Mouse (Mus musculus): Measurements from ENCODE around the gene Patj. TPM values are rescaled to one million over a fixed set of nuclear protein-coding genes. Genes with fewer than 3 reads are reported as not detected.

The Patj gene
- total RNA-seq, 1 experiment from 2014 or later, result 4.3 TPM

- peak; percentile 55 for DNase-seq
These were observed 49.0 kb downstream of the Patj start for GRCm38 (mm10) chr4:98444437-98445139.

DNA sequence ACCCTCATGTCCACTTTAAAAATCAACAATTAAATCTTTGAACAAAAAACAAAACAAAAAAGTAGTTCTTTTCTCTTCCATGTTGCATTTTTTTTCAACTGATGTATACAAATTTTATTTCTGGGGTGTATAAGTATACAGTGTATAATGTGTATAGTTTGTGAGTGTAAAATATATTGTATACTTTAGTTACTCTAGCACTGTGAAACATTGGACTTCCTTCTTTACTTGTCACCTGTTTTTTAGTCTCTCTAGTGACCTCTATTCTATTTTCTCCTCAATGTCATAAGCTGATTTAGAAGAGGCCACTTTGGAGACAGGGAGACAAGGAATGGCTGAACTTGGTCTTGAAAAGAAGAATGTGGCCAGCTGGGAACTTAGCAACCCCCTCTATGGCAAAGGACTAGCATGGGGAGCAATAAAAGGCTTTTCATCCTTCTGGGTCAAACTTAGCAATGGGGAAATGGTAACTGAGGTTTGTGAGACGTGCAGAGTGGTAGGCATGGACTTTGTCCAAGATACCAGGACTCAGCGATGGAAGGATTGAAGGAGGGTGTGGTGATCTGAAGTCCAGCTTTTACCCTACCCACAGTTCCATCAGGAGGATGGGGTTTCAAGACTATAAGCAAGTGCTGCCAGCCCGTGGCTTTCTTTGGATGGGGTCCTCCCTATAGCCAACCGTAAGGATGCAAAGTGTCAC, 54.1 kb downstream of the Patj start:
- DNase-seq, result no peak

- no peak for DNase-seq
These were observed 54.7 kb downstream of the Patj start for GRCm38 (mm10) chr4:98450308-98450707.

- no peak for DNase-seq
These were observed 55.2 kb downstream of the Patj start for GRCm38 (mm10) chr4:98450829-98451228.

DNA sequence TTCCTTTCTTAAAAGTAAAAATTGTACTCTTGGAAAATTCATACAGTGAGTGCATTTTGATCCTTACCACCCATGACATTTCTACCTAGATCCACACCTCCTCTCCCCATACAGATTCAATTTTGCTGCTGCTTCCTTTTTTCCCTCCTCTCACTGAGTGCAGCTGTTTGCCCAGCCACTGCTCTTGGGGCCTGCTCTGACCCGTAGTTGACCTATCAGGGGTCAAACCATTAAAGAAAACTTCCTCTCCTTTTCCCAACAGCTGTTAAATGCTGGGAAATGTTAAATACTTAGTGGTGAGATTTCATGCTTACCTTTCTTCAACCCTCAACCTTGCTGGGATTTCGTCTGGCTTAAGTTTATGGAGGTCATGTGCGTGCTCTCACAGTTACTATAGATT, 55.7 kb downstream of the Patj start:
- no peak for DNase-seq

GRCm38 (mm10) chr4:98452725-98453124, 57.1 kb downstream of the Patj start:
- DNase-seq, result no peak

DNA sequence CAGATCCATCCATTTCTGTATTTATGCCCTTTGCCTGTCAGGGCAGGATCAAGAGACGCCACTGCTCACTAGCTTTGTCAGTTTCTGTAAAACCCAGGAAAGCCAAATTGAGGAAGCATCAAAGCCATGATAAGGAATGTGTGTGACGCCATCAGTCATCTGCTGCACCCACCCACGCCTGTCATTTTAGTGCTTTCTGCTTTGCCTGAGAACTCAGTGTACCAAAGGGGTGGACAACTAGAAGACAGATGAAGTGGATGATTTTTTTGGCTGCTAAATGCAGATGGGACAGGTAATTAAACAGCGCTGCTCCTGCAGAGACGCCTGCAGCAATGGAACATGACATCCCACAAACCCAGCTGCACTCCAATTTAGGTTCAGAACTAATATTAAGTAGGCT, 57.6 kb downstream of the Patj start:
- DNase-seq, result no peak

DNA sequence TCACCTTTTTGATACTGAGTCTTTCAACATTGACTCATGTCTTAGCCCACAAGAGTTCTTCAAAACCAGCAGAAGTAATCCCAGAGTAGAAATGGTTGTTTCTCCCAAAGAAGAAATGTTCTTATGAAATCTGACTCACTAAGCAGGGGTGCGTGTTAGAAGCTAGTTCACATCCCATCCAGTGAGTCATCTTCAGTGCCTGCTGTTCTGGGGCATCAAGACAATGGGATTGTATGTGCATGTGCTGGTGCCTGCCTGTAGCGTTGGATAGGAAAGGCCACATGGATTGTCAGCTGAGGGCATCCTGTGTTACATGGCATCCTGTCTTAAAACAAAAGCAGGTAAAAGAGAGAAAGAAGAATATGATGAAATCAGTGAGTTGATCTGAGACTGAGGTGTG, 59.8 kb downstream of the Patj start:
- DNase-seq, result no peak

- DNase-seq, result no peak
These were observed 60.3 kb downstream of the Patj start for GRCm38 (mm10) chr4:98455910-98456309.

- DNase-seq, result no peak
These were observed 66.3 kb downstream of the Patj start for GRCm38 (mm10) chr4:98461804-98462341.

GRCm38 (mm10) chr4:98465476-98465875, 69.9 kb downstream of the Patj start:
- DNase-seq, result no peak

- DNase-seq, result no peak
These were observed 70.3 kb downstream of the Patj start for GRCm38 (mm10) chr4:98465886-98466285.

DNA sequence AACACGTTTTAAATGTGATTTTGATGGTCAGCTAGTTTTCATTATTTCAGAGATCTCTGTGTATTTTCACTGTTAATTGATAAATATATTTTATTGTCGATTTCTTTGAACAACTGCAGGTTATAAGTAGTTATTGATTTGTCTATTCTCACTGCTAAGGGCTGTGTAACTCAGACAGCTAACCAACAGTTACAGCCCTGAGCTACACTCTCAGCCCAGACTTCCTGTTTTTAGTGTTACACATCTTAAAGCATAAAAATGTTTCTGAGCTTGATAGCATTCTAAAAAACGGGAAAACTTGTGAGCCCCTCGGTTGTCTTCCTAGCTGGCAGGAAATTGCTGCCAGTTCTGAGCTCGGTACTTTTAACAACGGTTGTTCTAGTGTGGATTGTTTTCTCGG, 75.8 kb downstream of the Patj start:
- no peak for DNase-seq

DNA sequence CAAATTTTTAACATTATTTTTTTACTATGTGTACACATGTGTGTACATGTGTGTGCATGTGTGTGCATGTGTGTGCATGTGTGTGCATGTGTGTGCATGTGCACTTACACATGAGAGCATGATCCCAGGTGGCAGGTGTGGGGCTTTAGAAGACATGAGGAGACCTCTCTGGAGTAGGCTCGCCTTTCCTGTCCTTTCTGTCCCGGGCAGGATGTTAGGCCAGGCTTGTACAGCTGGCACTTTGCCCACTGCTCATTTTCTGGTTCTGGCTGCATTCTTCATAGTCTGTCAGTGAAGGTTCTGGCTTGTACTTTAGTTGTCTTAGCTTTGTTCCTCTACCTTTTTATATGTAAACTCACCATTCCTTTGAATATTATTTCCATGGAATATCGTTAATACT, 77.9 kb downstream of the Patj start:
- DNase-seq, result peak; percentile 41

DNA sequence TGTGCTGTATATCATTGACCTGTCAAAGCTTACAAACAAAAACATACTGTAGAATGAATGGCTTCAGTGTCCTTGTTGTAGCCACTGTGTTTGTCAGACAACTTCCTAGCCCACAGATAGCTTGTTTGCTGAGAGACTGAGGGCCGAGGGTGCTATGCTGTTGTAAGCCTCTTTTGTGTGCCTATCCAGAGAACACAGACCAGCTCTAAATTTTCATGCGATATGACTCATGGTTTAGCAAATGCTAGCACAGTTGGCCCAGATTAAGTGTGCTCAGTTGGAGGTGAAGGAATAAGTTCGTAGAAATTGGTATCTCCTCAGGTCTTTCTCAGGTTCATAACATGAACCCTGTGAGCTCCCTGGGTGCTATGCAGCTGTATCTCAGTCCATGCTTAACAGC, 82.4 kb downstream of the Patj start:
- no peak for DNase-seq

DNA sequence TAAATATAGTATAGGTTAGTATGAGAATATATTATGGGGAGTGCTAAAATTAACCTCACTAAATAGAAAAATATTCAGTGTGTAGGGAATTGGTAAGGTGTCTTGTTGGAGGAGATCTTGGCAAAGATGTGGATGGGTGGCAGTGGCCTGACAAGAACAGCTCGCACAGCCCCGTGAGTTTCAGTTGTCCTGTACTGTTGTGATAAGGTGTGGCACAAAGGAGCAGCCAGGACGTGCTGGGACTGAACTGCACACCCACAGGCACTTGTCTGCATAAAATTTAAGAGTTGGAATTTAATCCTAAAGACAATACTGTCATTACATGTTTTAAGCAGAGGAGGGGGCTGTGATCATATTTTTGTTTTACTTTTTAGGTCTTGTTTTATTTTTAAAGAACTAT, 90.9 kb downstream of the Patj start:
- DNase-seq, result no peak

GRCm38 (mm10) chr4:98486901-98487300, 91.3 kb downstream of the Patj start:
- DNase-seq, result no peak

DNA sequence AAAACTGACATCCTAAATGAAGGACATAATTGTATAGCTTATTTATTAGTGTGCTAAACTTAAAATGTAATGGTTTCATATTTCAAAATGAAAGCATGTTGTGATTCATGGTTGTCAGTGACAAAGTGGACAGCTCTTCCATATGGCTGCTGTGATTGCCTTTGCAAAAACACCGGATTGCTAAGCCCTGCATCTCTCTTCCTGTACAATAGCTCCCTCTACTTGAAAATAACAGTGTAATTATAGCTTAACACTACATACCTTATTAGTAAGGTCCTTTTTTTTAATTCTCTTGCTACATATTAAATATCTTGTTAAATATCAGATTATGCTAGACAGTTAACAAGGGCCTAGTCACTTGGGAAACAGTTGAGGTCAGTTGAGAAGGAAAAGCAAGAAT, 93.8 kb downstream of the Patj start:
- no peak for DNase-seq

DNA sequence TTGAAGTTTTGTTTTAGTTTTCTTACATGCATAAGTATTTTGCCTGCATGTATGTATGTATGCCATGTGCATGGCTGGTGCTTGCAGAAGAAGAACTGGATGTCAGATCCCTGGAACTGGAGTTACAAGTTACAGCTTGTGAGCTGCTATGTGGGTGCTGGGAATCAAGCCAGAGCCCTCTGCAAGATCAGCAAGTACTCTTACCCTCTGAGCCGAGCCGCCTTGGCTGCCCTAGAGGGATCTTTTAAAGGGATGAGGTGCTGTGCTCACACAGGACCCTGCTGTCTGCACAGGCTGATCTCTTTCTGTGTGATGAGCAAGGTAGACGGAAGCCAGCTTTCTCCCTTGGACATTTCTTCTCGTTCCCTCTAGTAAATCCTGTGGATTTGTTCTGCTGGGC, 102.8 kb downstream of the Patj start:
- no peak for DNase-seq

DNA sequence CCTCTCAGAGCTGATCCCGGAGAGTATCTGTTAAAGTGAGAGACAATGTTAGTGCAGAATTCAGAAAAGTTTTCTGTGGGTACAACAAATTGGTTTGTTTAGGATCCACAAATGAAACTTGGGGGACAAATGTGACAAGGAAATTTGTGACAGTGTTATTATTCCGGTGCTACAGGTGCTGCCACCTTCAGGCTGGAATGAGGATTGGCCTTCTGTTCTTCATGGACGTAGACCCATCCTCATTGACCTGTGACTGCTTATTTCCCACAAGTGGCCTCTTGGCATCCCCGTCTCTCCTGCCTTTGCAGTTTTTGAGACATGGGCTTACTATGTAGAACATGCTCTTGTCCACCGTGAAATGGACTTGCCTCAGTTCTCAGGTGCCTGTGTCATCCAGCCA, 104.6 kb downstream of the Patj start:
- DNase-seq, result no peak

DNA sequence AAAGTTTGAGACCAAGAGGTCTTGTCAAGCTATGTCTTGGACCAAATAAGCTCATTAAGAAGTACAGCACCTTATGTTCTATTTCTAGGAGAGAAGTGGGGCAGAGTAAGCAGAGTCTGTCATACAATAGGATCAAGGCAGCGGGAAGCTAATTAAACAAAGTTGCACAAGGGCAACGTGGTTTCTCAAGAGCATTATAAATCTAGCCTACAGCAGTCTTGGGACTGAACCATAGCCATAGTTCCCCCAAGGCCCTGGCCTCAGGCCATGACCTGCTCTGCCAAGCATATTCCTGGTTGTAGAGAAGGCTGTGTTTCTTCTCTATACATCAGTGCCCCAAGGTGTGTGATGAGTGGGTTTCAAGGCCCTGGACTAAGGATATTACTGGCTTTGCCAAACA, 105.3 kb downstream of the Patj start:
- DNase-seq, result peak; percentile 53

- DNase-seq, result no peak
These were observed 109.2 kb downstream of the Patj start for GRCm38 (mm10) chr4:98504743-98505142.

DNA sequence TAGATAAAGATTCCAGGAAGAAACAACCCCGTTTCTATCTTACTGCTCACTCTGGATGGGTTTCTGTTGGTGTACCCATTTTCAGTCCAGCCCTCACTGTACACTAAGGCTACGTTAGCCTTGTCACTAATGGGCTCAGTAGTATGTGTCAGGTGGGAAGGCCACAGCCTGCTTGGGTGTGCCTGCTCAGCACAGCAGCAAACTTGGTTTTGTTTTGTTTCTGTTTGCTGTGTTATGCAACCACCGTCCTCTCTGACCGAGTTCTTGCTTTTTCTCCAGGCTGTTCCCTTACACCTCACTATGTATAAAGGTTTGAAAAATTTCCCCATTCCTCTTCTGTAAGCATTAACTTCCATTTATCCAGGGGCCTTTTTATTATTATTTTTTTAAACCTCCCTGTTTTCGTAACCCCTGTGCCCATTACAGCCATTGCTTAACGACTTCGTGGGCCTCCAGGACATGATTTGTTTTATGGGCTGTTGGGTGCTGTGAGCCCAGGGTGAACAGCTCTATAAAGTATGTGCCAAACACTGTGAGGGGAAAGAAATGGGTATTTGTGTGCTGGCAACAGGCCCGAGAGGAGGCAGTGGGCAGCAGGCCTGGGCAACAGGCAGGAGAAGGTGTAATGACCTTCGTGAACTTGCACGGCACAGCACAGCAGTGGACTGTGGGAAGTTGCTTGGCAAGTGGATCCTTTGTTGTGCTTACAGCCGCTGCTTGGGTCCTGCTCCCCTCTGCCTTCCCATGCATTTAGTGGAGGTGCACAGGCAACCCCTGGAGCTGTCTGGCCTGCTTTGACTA, 113.1 kb downstream of the Patj start:
- peak; percentile 26 for DNase-seq
